ENCODE assay signal across 9 mouse cellular contexts in the genomic region with DNA sequence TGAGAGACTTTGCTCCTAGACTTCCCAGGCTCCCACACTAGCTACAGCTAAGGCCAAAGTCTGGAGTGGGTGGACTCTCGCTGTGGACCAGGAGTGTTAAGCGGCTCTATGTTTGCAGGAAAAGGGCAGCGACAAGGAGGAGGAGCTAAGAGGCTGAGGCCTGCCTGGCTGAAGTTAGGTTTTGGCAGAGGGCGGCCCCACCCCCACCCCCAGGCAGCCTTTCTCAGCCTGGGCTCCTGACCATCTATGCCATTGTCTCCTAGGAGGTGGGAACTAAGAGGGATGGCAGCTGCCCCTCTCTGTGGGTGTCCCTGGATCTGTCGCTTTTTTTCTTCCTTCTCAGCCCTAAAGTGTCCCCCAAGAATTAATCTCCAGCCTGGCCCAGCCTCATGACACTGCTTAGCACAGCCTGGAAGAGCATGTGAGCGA. TPM values are rescaled to one million over a fixed set of nuclear protein-coding genes. Genes with fewer than 3 reads are reported as not detected.
A peak's percentile ranks its signal among the peaks of the same experiment; 100 is the strongest.
DNase-seq lines count a peak whose midpoint lies in the region; ATAC-seq and TF ChIP-seq lines count a peak whose summit lies in the region.
"Had no signal": no experiment of that assay in that cellular context is flagged by ENCODE, and none has a peak within 500 bp of the region (broad histone marks: within the 10 kb centered on the region; RNA-seq: fewer than 3 reads in every experiment).

No protein-coding gene starts in this region.

- no peak overlapping the region for H3K4me2 ChIP-seq in forebrain, embryonic 15.5 days (replicated peaks)
- no peak overlapping the region for H3K4me2 ChIP-seq in forebrain, embryonic 13.5 days
- H3K4me2 ChIP-seq in heart, postnatal 0 days (ENCODE audit: low read depth, low read length), result no peak overlapping the region
- H3K4me2 ChIP-seq in neural tube, embryonic 15.5 days, result 0 out of 2 replicates have a peak overlapping the region, but pooled peaks have one; percentile 11

- no peak for ATAC-seq in forebrain, embryonic 15.5 days (replicated peaks)
- no peak for ATAC-seq in forebrain, embryonic 13.5 days
- no peak for ATAC-seq in heart, postnatal 0 days (ENCODE audit: insufficient read depth, low read depth)
- peak; percentile 6; the same call in 1 of the 2 replicates for ATAC-seq in neural tube, embryonic 15.5 days (ENCODE audit: low FRiP score)

- H3K9me3 ChIP-seq in forebrain, embryonic 15.5 days, result no peaks in the 10 kb centered on the region
- H3K9me3 ChIP-seq in forebrain, embryonic 13.5 days (replicated peaks), result no peaks in the 10 kb centered on the region
- H3K9me3 ChIP-seq in heart, postnatal 0 days (replicated peaks; ENCODE audit: control insufficient read depth, low read length), result no peaks in the 10 kb centered on the region
- no peaks in the 10 kb centered on the region for H3K9me3 ChIP-seq in neural tube, embryonic 15.5 days (replicated peaks)

- no peak overlapping the region for H3K9ac ChIP-seq in forebrain, embryonic 15.5 days (replicated peaks)
- no peak overlapping the region for H3K9ac ChIP-seq in forebrain, embryonic 13.5 days
- H3K9ac ChIP-seq in heart, postnatal 0 days (replicated peaks; ENCODE audit: low read depth, low read length), result 0 out of 2 replicates have a peak overlapping the region, but pooled peaks have one; percentile 26
- no peak overlapping the region; the same call in 1 of the 2 replicates for H3K9ac ChIP-seq in neural tube, embryonic 15.5 days (replicated peaks)

- DNase-seq in Muller cell, postnatal 12 days (ENCODE audit: inconsistent ontology term), result peak; percentile 50
- DNase-seq in heart, postnatal 0 days (ENCODE audit: low spot score), result no peak
- DNase-seq in kidney, postnatal 36 days, result peak; percentile 82 to 92
- no peak for DNase-seq in adrenal gland, postnatal 10 days
- no peak for DNase-seq in layer of hippocampus, postnatal 36 days

- no peaks in the 10 kb centered on the region for H3K27me3 ChIP-seq in forebrain, embryonic 15.5 days
- no peaks in the 10 kb centered on the region for H3K27me3 ChIP-seq in forebrain, embryonic 13.5 days
- H3K27me3 ChIP-seq in heart, postnatal 0 days (ENCODE audit: control insufficient read depth, insufficient read depth, low read length), result no peaks in the 10 kb centered on the region
- H3K27me3 ChIP-seq in neural tube, embryonic 15.5 days (replicated peaks), result no peaks in the 10 kb centered on the region

- peaks cover 16% of the 10 kb centered on the region for H3K4me1 ChIP-seq in forebrain, embryonic 15.5 days
- H3K4me1 ChIP-seq in forebrain, embryonic 13.5 days, result peaks cover 27% of the 10 kb centered on the region
- peaks cover 20% of the 10 kb centered on the region for H3K4me1 ChIP-seq in heart, postnatal 0 days (ENCODE audit: control insufficient read depth, insufficient read depth)
- peaks cover 56% of the 10 kb centered on the region for H3K4me1 ChIP-seq in neural tube, embryonic 15.5 days

- H3K36me3 ChIP-seq in forebrain, embryonic 15.5 days, result 0 out of 2 replicates have a peak, but pooled peaks cover 7% of the 10 kb centered on the region
- peaks cover 33% of the 10 kb centered on the region for H3K36me3 ChIP-seq in forebrain, embryonic 13.5 days (ENCODE audit: poor library complexity, severe bottlenecking)
- H3K36me3 ChIP-seq in heart, postnatal 0 days (replicated peaks; ENCODE audit: control insufficient read depth, insufficient read depth, low read length), result peaks cover 27% of the 10 kb centered on the region
- peaks cover 6% of the 10 kb centered on the region; the same call in 1 of the 2 replicates for H3K36me3 ChIP-seq in neural tube, embryonic 15.5 days

- 8% methylated on average over 6 of the region's 6 CpGs for WGBS in forebrain, embryonic 15.5 days
- 12% methylated on average over 6 of the region's 6 CpGs for WGBS in forebrain, embryonic 13.5 days
- whole genome bisulfite sequencing in heart, postnatal 0 days, result 33% methylated on average over 6 of the region's 6 CpGs
- WGBS in neural tube, embryonic 15.5 days, result 14% methylated on average over 6 of the region's 6 CpGs

- H3K4me3 ChIP-seq in forebrain, embryonic 15.5 days, result no peak overlapping the region
- H3K4me3 ChIP-seq in forebrain, embryonic 13.5 days, result no peak overlapping the region
- H3K4me3 ChIP-seq in heart, postnatal 0 days (ENCODE audit: low read depth, low read length), result no peak overlapping the region
- H3K4me3 ChIP-seq in neural tube, embryonic 15.5 days (replicated peaks), result no peak overlapping the region
- H3K4me3 ChIP-seq: erythroblast, embryonic 14.5 days had no signal

- TF ChIP-seq CTCF in heart, postnatal 0 days (IDR thresholded peaks at IDR 0.05; ENCODE audit: low read depth), result no peak

- H3K27ac ChIP-seq in forebrain, embryonic 15.5 days (replicated peaks), result 0 out of 2 replicates have a peak overlapping the region, but pooled peaks have one; percentile 6
- H3K27ac ChIP-seq in forebrain, embryonic 13.5 days, result no peak overlapping the region
- peak overlapping the region; percentile 22; the same call in 1 of the 2 replicates for H3K27ac ChIP-seq in heart, postnatal 0 days (ENCODE audit: low read depth)
- peak overlapping the region; percentile 70 for H3K27ac ChIP-seq in neural tube, embryonic 15.5 days (replicated peaks)

- TF ChIP-seq EP300 in heart, postnatal 0 days (IDR thresholded peaks at IDR 0.05; ENCODE audit: low read depth), result no peak

RNA-seq across cellular contexts. Expression of a gene that starts 3.5 kb away (rescaled TPM):
- 11.7 and 12.6 TPM in 2 replicates for polyA plus RNA-seq in forebrain, embryonic 15.5 days (2015; fragmentation: Nextera tagmentation; extraction: Ambion mirVana)
- 10.7 and 16.0 TPM in 2 replicates for polyA plus RNA-seq in forebrain, embryonic 13.5 days (2015; fragmentation: Nextera tagmentation; extraction: Ambion mirVana)
- total RNA-seq in heart, postnatal 0 days (2014; rRNA removed; ENCODE audit: low replicate concordance), result 7.6 and 14.3 TPM in 2 replicates
- polyA plus RNA-seq in heart, postnatal 0 days (2015; fragmentation: Nextera tagmentation; extraction: Ambion mirVana), result 9.3 and 11.1 TPM in 2 replicates
- polyA plus RNA-seq in neural tube, embryonic 15.5 days (2015; fragmentation: Nextera tagmentation; extraction: Ambion mirVana), result 15.7 and 19.8 TPM in 2 replicates
- 10 to 100 TPM; 16.4 to 22.8 TPM for total RNA-seq in adrenal gland, postnatal 10 days (2021)
- total RNA-seq in layer of hippocampus, postnatal 36 days (2021), result 1 to 10 TPM; 6.4 to 8.9 TPM

RNA-seq across cellular contexts. Expression of a gene that starts 4.6 kb away (rescaled TPM):
- polyA plus RNA-seq in forebrain, embryonic 15.5 days (2015; fragmentation: Nextera tagmentation; extraction: Ambion mirVana), result 230 and 251 TPM in 2 replicates
- polyA plus RNA-seq in forebrain, embryonic 13.5 days (2015; fragmentation: Nextera tagmentation; extraction: Ambion mirVana), result 241 and 243 TPM in 2 replicates
- 121 and 130 TPM in 2 replicates for total RNA-seq in heart, postnatal 0 days (2014; rRNA removed; ENCODE audit: low replicate concordance)
- 292 and 295 TPM in 2 replicates for polyA plus RNA-seq in heart, postnatal 0 days (2015; fragmentation: Nextera tagmentation; extraction: Ambion mirVana)
- polyA plus RNA-seq in neural tube, embryonic 15.5 days (2015; fragmentation: Nextera tagmentation; extraction: Ambion mirVana), result 248 and 265 TPM in 2 replicates
- total RNA-seq in adrenal gland, postnatal 10 days (2021), result 100 to 1,000 TPM; 216 to 240 TPM
- 10 to 100 TPM; 92.9 to 94.1 TPM for total RNA-seq in layer of hippocampus, postnatal 36 days (2021)

RNA-seq across cellular contexts. Expression of a gene that starts 14.4 kb away (rescaled TPM):
- 2.1 TPM in 2 replicates for polyA plus RNA-seq in forebrain, embryonic 15.5 days (2015; fragmentation: Nextera tagmentation; extraction: Ambion mirVana)
- polyA plus RNA-seq in forebrain, embryonic 13.5 days (2015; fragmentation: Nextera tagmentation; extraction: Ambion mirVana), result 0.63 and 0.83 TPM in 2 replicates
- total RNA-seq in heart, postnatal 0 days (2014; rRNA removed; ENCODE audit: low replicate concordance), result 22.3 and 41.4 TPM in 2 replicates
- 18.5 and 22.7 TPM in 2 replicates for polyA plus RNA-seq in heart, postnatal 0 days (2015; fragmentation: Nextera tagmentation; extraction: Ambion mirVana)
- 7.2 and 8.8 TPM in 2 replicates for polyA plus RNA-seq in neural tube, embryonic 15.5 days (2015; fragmentation: Nextera tagmentation; extraction: Ambion mirVana)
- 10 to 100 TPM; 24.4 to 36.7 TPM for total RNA-seq in adrenal gland, postnatal 10 days (2021)
- total RNA-seq in layer of hippocampus, postnatal 36 days (2021), result 10 to 100 TPM; 30.1 to 35.4 TPM
- polyA plus RNA-seq: erythroblast, embryonic 14.5 days had no signal

RNA-seq across cellular contexts. Expression of a gene that starts 18.4 kb away (rescaled TPM):
- polyA plus RNA-seq in forebrain, embryonic 15.5 days (2015; fragmentation: Nextera tagmentation; extraction: Ambion mirVana), result 125 and 142 TPM in 2 replicates
- 127 and 130 TPM in 2 replicates for polyA plus RNA-seq in forebrain, embryonic 13.5 days (2015; fragmentation: Nextera tagmentation; extraction: Ambion mirVana)
- total RNA-seq in heart, postnatal 0 days (2014; rRNA removed; ENCODE audit: low replicate concordance), result 32.9 and 72.6 TPM in 2 replicates
- polyA plus RNA-seq in heart, postnatal 0 days (2015; fragmentation: Nextera tagmentation; extraction: Ambion mirVana), result 381 and 398 TPM in 2 replicates
- polyA plus RNA-seq in neural tube, embryonic 15.5 days (2015; fragmentation: Nextera tagmentation; extraction: Ambion mirVana), result 254 and 295 TPM in 2 replicates
- total RNA-seq in adrenal gland, postnatal 10 days (2021), result 100 to 1,000 TPM; 243 to 263 TPM
- total RNA-seq in layer of hippocampus, postnatal 36 days (2021), result 10 to 100 TPM; 77.8 to 79.7 TPM

RNA-seq across cellular contexts. Expression of a gene that starts 27.7 kb away (rescaled TPM):
- 7.5 and 8.7 TPM in 2 replicates for polyA plus RNA-seq in forebrain, embryonic 15.5 days (2015; fragmentation: Nextera tagmentation; extraction: Ambion mirVana)
- polyA plus RNA-seq in forebrain, embryonic 13.5 days (2015; fragmentation: Nextera tagmentation; extraction: Ambion mirVana), result 8.9 and 9.0 TPM in 2 replicates
- 1.6 and 6.7 TPM in 2 replicates for total RNA-seq in heart, postnatal 0 days (2014; rRNA removed; ENCODE audit: low replicate concordance)
- polyA plus RNA-seq in heart, postnatal 0 days (2015; fragmentation: Nextera tagmentation; extraction: Ambion mirVana), result 1.5 and 1.7 TPM in 2 replicates
- 6.8 and 9.0 TPM in 2 replicates for polyA plus RNA-seq in neural tube, embryonic 15.5 days (2015; fragmentation: Nextera tagmentation; extraction: Ambion mirVana)
- 1 to 10 TPM; 3.0 to 4.5 TPM for total RNA-seq in adrenal gland, postnatal 10 days (2021)
- 10 to 100 TPM; 20.4 to 22.7 TPM for total RNA-seq in layer of hippocampus, postnatal 36 days (2021)
- polyA plus RNA-seq: erythroblast, embryonic 14.5 days had no signal

Comparison
In these comparisons a context has a peak if more than half of its experiments do, and no peak if none do; other contexts are left out.
1. DNase-seq: peak in Muller cell, postnatal 12 days (single experiment) and kidney, postnatal 36 days (2 of 2); none in heart, postnatal 0 days (single experiment), adrenal gland, postnatal 10 days (single experiment) and layer of hippocampus, postnatal 36 days (0 of 2).